Mouse (Mus musculus): ENCODE data around the gene Pde4a.
"Not testable (repeated sequence)": the region's sequence is repeated elsewhere in the genome, so short reads cannot be mapped to it uniquely, and the experiment has no call there.

Pde4a gene

DNA sequence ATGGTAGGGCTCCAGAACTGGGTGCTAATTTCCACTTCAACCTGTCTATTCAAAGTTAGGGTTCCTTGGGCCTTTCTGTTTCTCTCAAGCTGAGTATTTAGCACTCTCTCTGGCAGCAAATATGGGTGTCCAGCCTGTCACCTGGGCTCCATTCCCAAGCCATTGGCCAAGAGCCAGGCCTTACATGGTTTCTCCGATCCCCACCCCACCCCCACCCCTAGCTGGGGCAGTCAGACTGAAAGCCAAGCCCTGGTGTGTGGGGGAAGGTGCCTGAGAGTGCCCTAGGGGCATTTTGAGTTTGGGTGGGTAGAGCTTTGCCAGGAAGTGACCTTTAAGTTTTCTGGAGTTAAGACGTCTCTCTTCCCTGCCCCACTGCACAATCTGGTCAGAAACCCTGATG lies 19.2 kb downstream of the Pde4a start:
- no peak for DNase-seq

DNA sequence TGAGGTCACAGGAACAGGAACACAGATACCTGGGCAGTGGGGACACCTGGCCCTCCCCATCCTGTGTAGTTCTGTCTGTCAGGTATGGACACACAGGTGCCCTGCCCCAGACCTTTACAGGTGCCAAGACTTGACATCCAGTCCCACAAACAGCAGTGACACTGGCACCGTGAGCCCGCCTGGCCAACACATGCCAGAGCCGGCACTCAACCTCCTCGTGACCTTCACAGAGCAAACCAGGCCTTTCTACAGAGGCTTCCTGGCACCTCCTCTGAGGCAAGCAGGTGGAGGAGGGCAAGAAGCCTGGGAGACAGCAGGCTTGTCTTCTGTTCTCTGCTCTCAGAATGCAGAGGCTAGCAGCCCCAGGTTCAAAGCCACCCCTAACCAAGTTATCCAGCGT lies 19.9 kb downstream of the Pde4a start:
- no peak for DNase-seq

DNA sequence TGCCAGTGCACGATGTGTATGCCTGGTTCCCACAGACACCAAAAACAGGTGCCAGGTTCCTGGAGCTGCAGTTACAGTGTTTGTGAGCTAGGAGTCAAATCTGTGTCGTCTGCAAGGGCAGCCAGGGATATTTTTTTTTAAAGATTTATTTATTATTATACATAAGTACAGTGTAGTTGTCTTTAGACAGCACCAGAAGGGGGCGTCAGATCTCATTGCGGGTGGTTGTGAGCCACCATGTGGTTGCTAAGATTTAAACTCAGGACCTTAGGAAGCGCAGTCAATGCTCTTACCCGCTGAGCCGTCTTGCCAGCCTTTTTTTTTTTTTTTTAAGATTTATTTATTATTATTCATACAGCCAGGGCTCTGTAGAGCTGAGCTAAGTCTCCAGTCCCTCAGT lies 24.4 kb downstream of the Pde4a start:
- DNase-seq = peak; percentile 35

DNA sequence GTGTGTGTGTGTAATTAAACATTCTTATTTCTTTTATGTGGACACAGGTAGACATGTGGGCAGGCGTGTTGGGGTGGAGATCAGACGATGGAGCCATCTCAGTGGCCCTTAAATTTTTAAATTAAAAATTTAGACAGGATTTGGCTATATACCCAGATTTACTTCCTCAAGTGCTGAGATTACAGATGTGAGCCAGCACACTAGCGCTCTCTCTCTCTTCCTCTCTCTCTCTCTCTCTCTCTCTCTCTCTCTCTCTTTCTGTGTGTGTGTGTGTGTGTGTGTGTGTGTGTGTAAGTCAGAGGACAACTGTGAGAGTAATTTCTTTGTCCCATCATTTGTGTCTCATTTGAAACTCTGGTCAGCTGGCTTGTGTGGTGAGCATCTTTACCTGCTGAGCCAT lies 25.2 kb downstream of the Pde4a start:
- no peak for DNase-seq

DNA sequence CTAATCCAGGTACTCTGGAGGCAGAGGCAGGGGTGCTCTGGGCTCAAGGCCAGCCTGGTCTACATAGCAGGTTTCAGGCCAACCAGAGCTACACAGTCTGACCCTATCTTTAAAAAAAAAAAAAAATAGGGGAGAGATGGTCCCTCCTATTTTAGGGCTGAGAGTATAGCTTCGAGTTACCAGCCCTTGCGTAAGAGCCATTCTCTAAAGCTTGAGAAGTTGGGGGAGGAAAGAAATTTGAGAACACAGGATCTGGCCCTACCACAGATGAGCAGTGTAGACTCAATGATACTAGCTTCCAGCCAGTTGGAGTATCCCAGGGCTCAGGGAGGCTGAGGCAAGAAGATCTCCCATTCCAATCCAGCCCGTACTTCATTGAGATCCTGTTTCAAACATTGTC lies 28.3 kb downstream of the Pde4a start:
- no peak for DNase-seq

DNA sequence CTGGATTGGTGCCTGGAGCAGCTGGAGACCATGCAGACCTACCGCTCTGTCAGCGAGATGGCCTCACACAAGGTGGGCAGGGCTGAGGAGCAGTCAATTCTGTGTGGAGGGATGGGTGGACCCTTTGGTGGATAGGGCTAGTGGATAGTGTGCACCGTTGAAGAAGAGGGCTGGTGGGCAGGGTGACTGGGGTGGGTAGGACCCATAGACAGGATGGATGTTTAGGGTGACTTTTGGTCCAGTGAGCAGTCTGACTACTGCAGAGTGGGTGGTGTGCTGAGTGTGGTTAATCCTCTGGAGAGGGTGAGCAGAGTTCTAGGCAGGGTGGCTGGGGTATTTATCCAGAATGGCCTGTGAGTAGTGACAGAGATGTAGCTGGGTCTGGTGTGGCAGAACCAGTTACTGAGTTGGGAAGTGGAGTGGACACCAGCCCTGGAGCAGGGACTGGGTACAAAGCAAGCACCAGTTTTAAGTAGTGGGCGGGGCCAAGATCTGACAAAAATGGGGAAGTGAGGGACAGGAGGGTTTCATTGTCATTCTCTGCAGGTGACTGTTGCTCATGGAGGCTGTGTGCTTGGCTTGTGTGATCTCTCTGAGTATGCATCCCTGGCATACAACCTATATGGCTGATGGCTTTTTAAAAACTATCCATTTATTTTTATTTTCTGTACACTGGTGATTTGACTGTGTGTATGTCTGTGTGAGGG lies 29.4 kb downstream of the Pde4a start:
- no peak for DNase-seq

DNA sequence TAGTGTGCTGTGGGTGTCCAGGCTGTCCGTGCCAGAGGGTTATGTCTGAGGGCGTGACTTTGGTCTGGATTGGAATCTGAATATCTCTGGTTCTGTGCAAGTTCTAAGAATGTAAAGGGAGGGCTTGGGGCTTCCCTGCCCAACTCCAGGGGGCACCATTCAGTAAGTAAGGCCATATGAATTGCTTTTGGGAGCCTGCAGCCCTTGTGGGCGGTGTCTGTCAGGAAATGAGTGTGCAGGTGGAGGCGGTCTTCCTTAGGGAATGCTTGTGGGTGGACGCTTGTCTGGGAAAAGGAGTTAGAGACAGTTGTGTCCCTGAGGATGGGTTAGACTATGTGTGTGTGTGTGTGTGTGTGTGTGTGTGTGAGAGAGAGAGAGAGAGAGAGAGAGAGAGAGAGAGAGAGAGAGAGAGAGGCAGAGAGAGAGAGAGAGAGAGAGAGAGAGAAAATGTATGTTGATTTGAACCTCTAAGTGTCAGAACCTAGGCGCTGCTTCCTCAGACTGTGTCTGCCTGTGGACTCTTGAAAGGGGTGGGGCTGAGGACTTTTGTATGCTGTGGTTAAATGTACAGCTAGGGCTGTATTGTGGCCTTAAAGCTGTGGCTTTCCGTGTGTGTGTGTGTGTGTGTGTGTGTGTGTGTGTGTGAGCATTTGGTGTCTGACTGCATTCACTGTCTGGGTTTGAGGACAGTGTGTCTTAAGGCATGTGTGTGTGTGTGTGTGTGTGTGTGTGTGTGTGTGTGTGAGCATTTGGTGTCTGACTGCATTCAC lies 30.4 kb downstream of the Pde4a start:
- DNase-seq = not testable (repeated sequence)

DNA sequence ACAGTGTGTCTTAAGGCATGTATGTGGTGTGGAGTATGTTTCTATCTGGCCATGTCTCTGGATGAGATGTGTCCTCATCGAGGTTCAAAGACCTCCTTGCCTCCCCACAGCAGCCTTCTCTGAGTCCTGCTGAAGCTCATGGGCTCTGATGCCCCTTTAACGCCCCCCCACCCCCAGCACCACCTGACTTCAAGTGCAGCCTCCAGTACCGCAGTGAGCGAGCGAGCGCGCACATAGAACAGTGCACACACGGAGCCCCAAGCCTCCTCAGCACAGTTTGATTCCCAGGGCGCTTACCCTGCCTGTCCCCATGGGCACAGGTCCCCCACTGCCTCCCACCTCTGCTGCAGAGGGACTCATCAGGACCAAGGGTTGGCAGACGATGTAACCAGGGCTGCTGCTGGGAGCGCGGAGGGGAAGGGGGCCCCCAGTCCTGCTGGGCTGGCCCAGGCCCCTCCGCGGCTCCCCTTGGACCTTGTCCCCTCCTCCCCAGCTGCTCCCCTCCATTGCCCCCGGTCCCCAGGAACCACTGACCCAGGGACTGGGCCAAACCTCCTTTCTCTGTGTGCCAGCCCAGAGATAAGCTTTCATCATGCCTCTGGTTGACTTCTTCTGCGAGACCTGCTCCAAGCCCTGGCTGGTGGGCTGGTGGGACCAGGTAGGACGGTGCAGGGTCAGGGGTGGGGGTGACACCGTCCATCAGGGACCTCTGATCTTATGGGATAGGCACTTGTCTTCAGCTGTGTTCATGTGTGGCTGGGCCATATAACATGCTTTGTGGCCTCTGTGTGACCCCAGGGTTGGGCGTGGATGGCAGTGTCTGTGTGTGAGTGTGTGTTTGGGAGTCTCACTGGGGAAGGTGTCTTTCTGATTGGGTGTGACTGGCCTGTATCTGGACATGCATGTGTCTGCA lies 31.3 kb downstream of the Pde4a start:
- DNase-seq = no peak

DNA sequence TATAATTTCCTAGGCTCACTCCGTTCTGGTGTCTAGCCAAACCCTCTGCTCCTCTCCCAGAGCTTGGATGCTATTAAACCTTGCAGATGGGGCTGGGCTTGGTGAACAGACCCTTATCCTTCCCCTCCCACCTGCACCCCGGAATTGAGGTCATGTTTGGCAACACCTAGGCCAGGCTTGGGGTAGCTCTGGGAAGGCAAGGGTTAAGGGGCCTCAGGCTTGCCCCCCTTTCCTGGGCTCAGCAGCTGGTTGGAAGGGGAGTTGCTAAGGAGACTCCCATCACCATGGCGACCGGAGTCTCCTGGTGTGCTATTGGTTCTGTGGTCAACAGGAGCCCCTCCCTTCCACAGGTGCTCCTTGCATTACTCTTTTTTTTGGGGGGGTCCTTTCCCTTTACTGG lies 32.5 kb downstream of the Pde4a start:
- no peak for DNase-seq

DNA sequence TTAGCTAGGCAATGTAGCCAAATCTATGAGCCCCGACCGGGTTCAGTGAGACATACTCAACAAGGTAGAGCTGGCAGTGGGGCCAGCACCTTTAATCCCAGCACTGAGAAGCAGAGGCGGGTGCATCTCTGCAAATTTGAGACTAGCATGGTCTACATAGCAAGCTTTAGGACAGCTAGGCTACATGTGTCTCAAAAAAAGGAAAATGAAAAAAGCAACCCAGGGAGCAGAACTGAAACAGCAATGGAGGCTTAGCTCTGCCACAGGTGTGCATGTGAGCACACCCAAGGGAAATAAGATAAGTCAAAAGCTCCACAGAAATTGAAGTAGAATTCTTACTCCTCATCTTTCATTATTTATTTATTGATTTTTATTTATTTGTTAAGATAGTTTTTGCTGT lies 33.4 kb downstream of the Pde4a start:
- no peak for DNase-seq

DNA sequence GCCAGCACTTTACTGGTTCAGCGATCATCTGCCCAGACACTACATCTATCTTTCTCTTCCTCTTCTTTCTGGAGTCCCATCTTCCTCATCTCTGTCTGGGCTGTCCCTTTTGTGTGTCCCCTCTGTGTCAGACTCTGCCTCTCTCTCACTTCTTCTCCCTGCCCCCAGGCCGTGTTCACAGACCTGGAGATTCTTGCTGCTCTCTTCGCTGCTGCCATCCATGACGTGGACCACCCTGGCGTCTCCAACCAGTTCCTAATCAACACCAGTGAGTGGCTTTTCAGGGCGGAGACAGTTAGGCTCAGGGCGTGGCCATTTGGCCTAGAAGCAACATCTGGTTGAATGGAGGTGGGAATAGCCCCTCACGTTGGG lies 38.6 kb downstream of the Pde4a start:
- DNase-seq = no peak

DNA sequence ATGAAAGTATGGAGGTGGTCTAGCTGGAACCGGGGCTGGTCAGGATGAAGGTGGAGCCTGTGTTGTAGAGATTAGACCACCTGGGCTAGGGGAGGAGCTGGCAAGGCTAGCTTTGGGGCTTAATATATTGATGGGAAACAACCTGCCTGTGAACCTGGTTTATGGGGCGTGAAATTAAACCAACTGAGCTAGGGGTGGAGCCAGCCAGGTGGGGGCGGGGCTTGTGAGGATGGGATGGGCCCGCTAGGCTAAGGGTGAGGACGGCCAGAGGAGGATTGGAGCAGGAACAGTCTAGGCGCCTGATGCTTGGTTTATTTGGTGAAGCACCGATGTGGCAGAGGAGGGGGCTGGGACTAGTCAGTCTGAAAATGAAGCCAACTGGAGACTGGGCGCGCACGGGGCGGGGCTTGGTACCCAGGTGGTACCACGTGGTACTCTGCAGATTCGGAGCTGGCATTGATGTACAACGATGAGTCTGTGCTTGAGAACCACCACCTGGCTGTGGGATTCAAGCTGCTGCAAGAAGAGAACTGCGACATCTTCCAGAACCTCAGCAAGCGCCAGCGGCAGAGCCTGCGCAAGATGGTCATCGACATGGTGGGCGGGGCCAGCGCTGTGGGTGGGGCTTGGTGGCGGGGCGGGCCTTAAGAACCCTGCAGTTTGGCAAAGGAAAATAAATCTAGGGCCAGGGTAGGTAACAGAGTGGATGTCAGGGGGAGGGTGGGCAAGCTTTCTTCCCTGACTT lies 39.2 kb downstream of the Pde4a start:
- DNase-seq = no peak

DNA sequence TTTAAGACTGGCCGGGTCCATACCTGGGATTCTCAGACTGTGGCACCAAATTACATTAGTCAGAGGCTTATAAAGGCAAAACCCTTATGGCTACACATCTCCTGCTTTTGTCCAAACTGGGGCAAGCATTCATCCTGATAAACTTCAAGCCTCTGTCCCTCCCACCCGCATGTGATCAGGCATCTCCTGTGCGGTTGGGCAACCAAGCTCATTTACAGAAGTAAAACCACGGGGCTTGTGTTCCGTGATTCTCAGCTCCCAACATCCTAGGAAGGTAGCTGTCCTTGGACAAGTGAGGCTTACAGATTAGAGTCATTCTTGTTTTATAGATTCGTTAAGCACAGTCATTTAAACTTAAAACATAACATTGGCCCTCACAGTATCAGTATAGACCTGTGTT lies 41.3 kb downstream of the Pde4a start:
- DNase-seq = no peak

DNA sequence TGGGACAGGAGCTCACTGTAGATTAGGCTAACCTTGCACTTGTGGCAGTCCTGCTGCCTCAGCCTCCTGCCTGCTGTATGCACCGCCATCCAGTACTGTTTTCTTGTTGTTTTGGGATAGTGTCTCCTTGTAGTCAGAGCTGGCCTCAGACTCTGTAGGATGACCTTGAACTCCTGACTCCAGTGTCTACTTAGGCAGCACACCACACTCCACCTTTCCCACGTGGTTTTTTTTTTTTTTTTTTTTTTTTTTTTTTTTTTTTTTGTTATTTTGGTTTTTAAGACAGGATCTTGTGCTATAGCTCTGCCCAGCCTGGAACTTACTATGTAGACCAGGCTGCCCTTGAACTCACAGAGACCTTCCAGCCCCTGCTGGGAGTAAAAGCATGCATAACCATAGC lies 43.1 kb downstream of the Pde4a start:
- no peak for DNase-seq

DNA sequence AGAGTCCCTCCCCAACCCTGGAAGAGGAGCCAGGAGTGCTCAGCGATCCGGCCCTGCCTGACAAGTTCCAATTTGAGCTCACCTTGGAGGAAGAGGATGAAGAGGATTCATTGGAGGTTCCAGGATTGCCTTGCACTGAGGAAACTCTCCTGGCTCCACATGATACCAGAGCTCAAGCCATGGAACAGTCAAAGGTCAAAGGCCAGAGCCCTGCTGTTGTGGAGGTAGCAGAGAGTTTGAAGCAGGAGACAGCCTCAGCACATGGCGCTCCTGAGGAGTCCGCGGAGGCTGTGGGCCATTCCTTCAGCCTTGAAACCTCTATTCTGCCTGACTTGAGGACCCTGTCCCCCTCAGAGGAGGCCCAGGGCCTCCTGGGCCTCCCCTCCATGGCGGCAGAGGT lies 45.3 kb downstream of the Pde4a start:
- DNase-seq = no peak

DNA sequence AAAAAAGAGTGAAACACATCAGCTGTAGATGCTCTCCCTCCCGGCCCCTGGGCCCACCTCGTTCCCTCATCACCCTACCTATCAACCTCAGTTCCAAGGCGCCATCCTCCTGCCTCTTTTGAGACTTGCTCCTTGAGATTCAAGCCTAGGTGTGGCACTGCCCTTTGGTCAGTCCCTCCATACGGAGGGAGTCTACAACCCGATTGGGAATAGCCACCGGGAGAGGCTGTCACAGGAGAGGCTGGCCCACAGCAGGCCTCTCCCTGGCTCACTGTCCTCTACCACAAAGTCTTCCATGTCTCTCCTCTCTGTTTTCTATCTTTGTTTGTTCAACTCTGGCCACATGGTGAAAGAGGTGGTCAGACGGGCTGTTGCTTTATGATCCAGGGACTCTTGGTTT lies 46.1 kb downstream of the Pde4a start:
- no peak for DNase-seq

DNA sequence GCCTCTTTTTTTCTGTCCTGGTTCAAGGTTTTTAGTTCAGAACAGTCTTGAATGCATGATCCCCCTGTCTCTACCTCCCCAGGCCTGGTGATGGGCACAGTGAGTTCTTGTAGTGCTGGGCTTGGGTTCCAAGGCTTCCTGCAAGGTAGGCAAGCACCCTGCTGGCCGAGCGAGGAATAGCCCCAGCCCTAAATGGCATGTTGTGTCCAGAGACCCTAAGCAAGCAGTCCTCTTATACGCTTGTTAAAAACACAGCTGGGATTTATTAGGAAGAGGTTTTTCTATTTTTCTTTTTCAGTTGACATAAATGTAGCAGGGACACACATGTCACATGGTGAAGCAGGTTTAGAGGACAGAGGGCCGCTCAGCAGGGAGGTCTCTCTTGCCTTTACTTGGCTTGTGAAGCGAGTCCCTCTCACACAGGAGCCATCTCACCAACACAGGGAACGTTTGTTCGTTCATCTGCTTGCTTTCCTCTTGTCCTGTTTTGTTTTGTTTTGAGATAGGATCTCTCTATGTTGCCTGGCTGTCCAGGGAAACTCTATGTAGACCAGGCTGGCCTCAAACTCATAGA lies 48.2 kb downstream of the Pde4a start:
- no peak for DNase-seq

DNA sequence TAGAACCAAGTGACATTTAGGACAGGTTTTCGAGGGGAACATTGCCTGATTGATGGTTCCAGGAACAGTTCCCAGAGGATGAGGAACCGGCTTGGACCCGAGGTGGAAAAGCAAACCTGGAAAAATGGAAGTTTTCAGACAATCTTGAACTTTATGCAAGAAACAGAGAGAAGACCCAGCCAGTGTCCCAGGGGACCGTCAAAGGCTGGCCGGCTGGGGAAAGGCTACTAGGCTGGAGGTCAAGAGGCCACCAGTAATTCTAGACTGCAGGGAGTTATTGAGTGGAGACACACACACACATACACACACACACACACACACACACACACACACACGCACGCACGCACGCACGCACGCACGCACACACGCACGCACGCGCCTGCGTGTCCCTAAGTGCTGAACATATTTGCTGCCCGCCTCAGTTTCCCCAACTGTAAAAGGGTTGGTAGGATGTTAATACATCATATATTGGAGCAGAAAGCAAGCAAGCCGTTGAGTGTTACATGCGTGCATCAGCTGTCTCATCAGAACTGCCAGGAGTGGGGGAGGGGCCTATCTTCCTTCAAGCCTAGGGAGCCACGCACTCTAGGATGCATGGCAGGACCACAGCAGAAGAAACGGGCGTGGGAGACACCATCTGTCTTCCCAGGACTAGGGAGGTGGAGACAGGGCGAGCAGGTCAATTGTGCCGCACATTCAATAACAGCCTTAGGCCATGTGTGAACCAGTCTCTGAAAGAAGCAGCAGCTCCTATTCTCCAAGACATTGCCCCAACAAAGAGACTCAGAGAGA lies 50.7 kb downstream of the Pde4a start:
- DNase-seq = no peak

DNA sequence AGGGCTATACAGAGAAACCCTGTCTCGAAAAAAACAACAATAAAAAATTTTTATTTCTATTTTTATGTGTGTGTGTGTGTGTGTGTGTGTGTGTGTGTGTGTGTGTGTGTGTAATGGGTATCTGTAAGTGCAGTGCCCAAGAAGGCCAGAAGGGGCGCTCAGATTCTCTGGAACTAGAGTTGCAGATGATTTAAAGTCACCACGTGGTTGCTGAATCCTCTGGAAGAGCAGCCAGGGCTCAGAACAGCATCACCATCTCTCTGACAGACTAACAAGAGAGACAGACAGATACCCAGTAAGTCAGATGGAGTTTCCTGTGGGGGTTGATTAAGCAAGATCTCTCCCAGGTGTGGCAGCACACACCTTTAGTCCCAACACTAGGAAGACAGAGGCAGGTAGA lies 54.3 kb downstream of the Pde4a start:
- no peak for DNase-seq

DNA sequence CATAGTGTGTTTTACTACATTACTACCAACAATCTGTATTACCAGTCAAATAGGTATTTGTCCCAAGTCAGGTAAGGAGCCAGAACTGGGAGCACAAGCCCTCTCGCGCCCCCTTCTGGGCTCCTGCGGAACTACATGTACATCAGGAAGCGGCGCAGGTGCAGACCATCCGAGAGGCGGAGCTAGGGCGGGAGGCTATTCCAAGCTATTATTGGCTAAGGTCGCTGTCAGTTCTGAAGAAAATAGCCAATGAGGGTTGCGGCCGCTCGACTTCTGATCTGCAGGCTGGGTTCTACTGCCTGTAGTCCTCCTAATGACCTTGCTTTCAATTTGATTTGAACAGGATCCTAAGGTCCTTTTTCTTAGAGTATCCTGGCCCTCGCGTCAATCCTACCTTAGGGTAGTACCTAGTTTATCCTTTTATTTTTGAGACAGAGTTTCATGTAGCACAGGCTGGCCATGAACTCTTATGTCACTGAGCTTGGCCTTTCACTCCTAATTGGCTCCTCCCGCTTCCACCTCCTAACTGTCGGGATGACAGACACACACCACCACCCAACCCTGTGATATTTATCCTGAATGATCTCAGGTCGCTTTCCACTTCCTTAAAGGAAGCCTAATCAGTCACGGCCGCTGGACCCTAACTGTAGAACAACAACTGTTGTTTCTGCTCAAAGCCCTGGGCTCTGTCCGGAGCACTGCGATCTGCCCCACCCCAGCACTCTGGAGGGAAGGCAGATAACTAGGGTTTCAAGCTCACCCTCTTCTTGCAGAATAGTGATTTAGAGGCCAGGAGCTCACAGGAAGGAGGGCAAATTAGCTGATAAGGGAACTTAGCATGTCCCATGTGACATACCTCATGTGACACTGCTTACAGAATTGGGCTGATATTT lies 55.2 kb downstream of the Pde4a start:
- DNase-seq = peak; percentile 95
